Mouse (Mus musculus) midbrain, postnatal 0 days (tissue): ENCODE data around the gene Purb. TPM values are rescaled to one million over a fixed set of nuclear protein-coding genes. Genes with fewer than 3 reads are reported as not detected.
"Not testable (repeated sequence)": the region's sequence is repeated elsewhere in the genome, so short reads cannot be mapped to it uniquely, and the experiment has no call there.

ENCODE experiments used
- ATAC-seq: fragments of 200-750 bp; cut with Nextera tagmentation; 2 replicates; pipeline ENCODE4 v1.8.0; 2017; ENCODE audit warnings: moderate number of reproducible peaks, mild to moderate bottlenecking, moderate TSS enrichment, moderate library complexity; ENCODE audit not compliant: low FRiP score
- DNase-seq: peaks from one replicate; pipeline ENCODE4 v3.0.0-alpha.2; 2015; ENCODE audit warnings: low spot score
- H3K27ac ChIP-seq: fragments of 300-500 bp; sonication (generic); 2 replicates; pipeline ENCODE4 v1.5.1; 2014; ENCODE audit warnings: low read depth, mild to moderate bottlenecking, low read length, mixed read lengths
- H3K27me3 ChIP-seq: fragments of 300-500 bp; sonication (generic); 2 replicates; pipeline ENCODE4 v1.6.1; 2014; ENCODE audit warnings: low read length, control low read depth, mixed read lengths; ENCODE audit not compliant: insufficient read depth
- H3K36me3 ChIP-seq: fragments of 300-500 bp; sonication (generic); 2 replicates; pipeline ENCODE4 v1.6.1; 2014; ENCODE audit warnings: low read length, control low read depth, mixed read lengths; ENCODE audit not compliant: insufficient read depth
- H3K4me1 ChIP-seq: fragments of 300-500 bp; sonication (generic); 2 replicates; pipeline ENCODE4 v1.6.1; 2014; ENCODE audit warnings: mild to moderate bottlenecking, control low read depth, antibody characterized with exemption, low read length, mixed read lengths; ENCODE audit not compliant: insufficient read depth
- H3K4me2 ChIP-seq: fragments of 300-500 bp; sonication (generic); 2 replicates; pipeline ENCODE4 v1.6.1; 2014; ENCODE audit warnings: low read depth, mild to moderate bottlenecking, low read length, mixed read lengths; ENCODE audit not compliant: poor library complexity, severe bottlenecking
- H3K4me3 ChIP-seq: fragments of 300-500 bp; sonication (generic); 2 replicates; pipeline ENCODE4 v1.5.1; 2014; ENCODE audit warnings: low read depth, mild to moderate bottlenecking, low read length, moderate library complexity
- H3K9ac ChIP-seq: fragments of 300-500 bp; sonication (generic); replicated peaks from 2 replicates; pipeline ENCODE4 v1.6.1; 2014; ENCODE audit warnings: mild to moderate bottlenecking, low read length, moderate library complexity, mixed read lengths; ENCODE audit not compliant: poor library complexity, severe bottlenecking
- H3K9me3 ChIP-seq: fragments of 300-500 bp; sonication (generic); 2 replicates; pipeline ENCODE4 v1.6.1; 2016; ENCODE audit warnings: low read length, control low read depth
- CTCF ChIP-seq: IDR thresholded peaks from 2 replicates; pipeline ENCODE4 v1.5.1; 2016; ENCODE audit warnings: antibody characterized with exemption, mild to moderate bottlenecking
- WGBS: fragments of 180-500 bp; shearing (Covaris S2); extraction: QIAGEN DNeasy Blood & Tissue Kit; methylation state at CpG from one replicate; pipeline ENCODE4 v1.1.7; 2014; 5-methylcytosine and 5-hydroxymethylcytosine counted together
- polyA plus RNA-seq: library from polyadenylated mRNA; unstranded; fragments of >200 nt; fragmentation: Nextera tagmentation; extraction: Ambion mirVana; gene quantifications from 2 replicates; pipeline ENCODE4 v1.2.1, GENCODE M21; 2015
- total RNA-seq: library from RNA; depleted of rRNA; stranded (reverse); fragments of >200 nt; gene quantifications from 2 replicates; pipeline ENCODE4 v1.2.3, GENCODE M21; 2014

Gene Purb
- total and polyA plus RNA-seq, 2 experiments from 2014 or later = 14.2 to 38.0 TPM

- H3K9ac ChIP-seq = no peak overlapping the region
- WGBS = 86% methylated on average over 6 of the region's 6 CpGs
- no peak overlapping the region for H3K4me2 ChIP-seq
- no peak for DNase-seq
- H3K27ac ChIP-seq = no peak overlapping the region
- ATAC-seq = no peak
- H3K27me3 ChIP-seq = no peaks in the 10 kb centered on the region
- no peaks in the 10 kb centered on the region for H3K4me1 ChIP-seq
- peak; percentile 5; the same call in 1 of the 2 replicates for TF ChIP-seq CTCF
- H3K4me3 ChIP-seq = no peak overlapping the region
- no peaks in the 10 kb centered on the region for H3K9me3 ChIP-seq
- 0 out of 2 replicates have a peak, but pooled peaks cover 6% of the 10 kb centered on the region for H3K36me3 ChIP-seq
These were observed 12.4 kb downstream of the Purb start for GRCm38 (mm10) chr11:6463159-6463837.

GRCm38 (mm10) chr11:6456083-6456482 lies 19.6 kb downstream of the Purb start:
- H3K4me3 ChIP-seq = no peak overlapping the region
- no peak overlapping the region for H3K4me2 ChIP-seq
- WGBS = 77% methylated on average over 6 of the region's 6 CpGs
- H3K9ac ChIP-seq = no peak overlapping the region
- H3K27ac ChIP-seq = no peak overlapping the region
- ATAC-seq (no peak), DNase-seq (no peak)
- TF ChIP-seq CTCF = no peak
- H3K9me3 ChIP-seq = no peaks in the 10 kb centered on the region
- no peaks in the 10 kb centered on the region for H3K27me3 ChIP-seq
- H3K4me1 ChIP-seq = no peaks in the 10 kb centered on the region
- H3K36me3 ChIP-seq = no peaks in the 10 kb centered on the region

DNA sequence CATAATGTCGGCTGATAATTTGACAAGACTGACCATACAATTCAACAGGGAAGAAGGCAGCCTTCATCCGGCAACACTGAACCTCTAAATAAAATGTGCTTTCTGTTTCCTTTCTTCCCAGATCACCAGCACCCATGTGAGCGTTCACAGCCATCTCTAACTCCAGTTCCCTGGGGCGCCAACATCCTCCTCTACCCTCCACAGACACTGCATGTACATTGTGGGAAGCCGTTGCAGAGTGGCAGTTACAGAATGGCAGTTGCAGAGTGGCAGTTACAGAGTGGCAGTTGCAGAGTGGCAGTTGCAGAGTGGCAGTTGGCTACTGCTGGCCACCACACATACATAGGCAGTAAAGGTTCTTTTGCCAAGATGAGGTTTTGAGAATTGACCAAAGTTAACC lies 27.6 kb downstream of the Purb start:
- not testable (repeated sequence) for ATAC-seq, DNase-seq, H3K9me3 ChIP-seq, H3K9ac ChIP-seq, H3K27me3 ChIP-seq, H3K27ac ChIP-seq, H3K36me3 ChIP-seq, H3K4me2 ChIP-seq, H3K4me1 ChIP-seq, H3K4me3 ChIP-seq
- 93% methylated on average over 5 of the region's 5 CpGs for WGBS

GRCm38 (mm10) chr11:6447493-6447892 lies 28.2 kb downstream of the Purb start:
- DNase-seq = no peak
- Histone ChIP-seq H3K9ac (no peak overlapping the region), H3K36me3 (no peaks in the 10 kb centered on the region), H3K4me3 (no peak overlapping the region), H3K4me1 (no peaks in the 10 kb centered on the region), H3K9me3 (no peaks in the 10 kb centered on the region), H3K4me2 (no peak overlapping the region), H3K27ac (no peak overlapping the region), H3K27me3 (no peaks in the 10 kb centered on the region)
- WGBS = 90% methylated on average over 4 of the region's 4 CpGs
- TF ChIP-seq CTCF = no peak
- ATAC-seq = no peak

DNA sequence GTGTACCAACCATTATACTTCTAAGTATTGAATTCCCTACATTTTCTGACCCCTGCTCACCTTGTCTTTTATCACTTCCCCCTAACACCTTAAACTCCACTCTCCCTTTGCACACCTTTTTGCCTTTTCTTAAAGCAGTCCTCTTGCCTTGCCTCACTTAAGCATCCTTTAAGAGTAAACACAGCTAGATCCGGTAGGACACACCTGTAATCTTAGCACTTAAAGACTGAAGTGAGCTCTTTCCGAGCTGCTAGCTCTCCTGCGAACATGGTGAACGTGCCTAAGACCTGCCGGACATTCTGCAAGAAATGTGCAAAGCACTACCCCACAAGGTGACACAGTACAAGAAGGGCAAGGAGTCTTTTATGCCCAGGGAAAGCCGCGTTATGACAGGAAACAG lies 29.8 kb downstream of the Purb start:
- Histone ChIP-seq H3K27ac (no peak overlapping the region), H3K36me3 (no peaks in the 10 kb centered on the region), H3K4me2 (no peak overlapping the region), H3K27me3 (no peaks in the 10 kb centered on the region), H3K9ac (no peak overlapping the region), H3K4me1 (no peaks in the 10 kb centered on the region), H3K4me3 (no peak overlapping the region), H3K9me3 (no peaks in the 10 kb centered on the region)
- no peak for TF ChIP-seq CTCF
- no peak for ATAC-seq
- 86% methylated on average over 7 of the region's 7 CpGs for WGBS
- no peak for DNase-seq

- DNase-seq (no peak), ATAC-seq (no peak)
These were observed 30.3 kb downstream of the Purb start for GRCm38 (mm10) chr11:6445441-6445840.

More at GRCm38 (mm10) chr11:6445441-6445840, 30.3 kb downstream of the Purb start:
- WGBS = 80% methylated on average over 4 of the region's 4 CpGs
- Histone ChIP-seq H3K4me2 (no peak overlapping the region), H3K4me1 (no peaks in the 10 kb centered on the region), H3K27ac (no peak overlapping the region), H3K4me3 (no peak overlapping the region), H3K36me3 (no peaks in the 10 kb centered on the region), H3K9ac (no peak overlapping the region), H3K27me3 (no peaks in the 10 kb centered on the region), H3K9me3 (no peaks in the 10 kb centered on the region)
- TF ChIP-seq CTCF = no peak
